Mouse (Mus musculus): ENCODE results near the gene Bcl2l1.

GRCm38 (mm10) chr2:152740490-152740889 is 91.0 kb downstream of the Bcl2l1 start:
- TF ChIP-seq CTCF (IDR thresholded peaks at IDR 0.05; ENCODE audit: insufficient read depth, low read length) = no peak
- no peak for TF ChIP-seq POLR2A (IDR thresholded peaks at IDR 0.05; ENCODE audit: borderline replicate concordance, extremely low read depth, low read depth, low read length)

Data from lung, adult 2 months (tissue).